Mouse (Mus musculus): ENCODE measurements around the gene Mgam.
"Not testable (repeated sequence)": the region's sequence is repeated elsewhere in the genome, so short reads cannot be mapped to it uniquely, and the experiment has no call there.

Mgam gene

DNA sequence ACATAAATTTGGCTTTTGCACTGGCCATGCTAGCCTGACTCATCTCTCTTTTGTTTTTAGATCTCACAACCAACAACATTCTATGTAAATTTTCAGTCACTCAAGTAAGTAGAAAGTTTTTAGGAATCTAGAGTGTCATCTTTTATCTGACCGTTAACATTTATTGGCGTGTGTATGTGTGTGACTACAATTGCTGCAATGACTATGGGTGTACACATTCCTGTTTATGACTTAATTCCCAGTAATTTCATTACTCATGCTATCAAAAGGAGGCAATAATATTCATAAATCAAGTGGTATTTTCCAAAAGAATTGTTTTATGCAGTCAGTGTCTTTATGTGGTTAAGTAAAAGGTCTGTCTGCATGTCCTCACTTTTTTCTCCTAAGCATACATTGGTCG is 110.9 kb downstream of the Mgam start:
- DNase-seq, result no peak

DNA sequence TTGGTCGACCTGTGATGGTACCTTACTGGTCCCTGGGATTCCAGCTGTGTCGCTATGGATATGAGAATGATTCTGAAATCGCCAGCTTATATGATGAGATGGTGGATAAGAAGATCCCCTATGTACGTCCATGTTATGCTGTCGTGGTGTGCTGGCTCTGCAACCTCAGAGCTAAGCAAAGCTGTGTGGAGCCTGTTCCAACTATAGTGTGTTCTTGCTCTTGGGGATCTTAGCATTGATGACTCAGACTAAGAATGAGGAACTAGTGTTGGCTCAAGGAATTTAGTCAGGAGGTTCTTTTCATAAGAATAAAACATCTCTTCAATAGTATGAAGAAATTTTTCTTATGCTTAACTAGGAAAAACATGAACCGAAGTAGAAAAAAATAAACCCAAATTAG is 120.4 kb downstream of the Mgam start:
- not testable (repeated sequence) for DNase-seq

DNA sequence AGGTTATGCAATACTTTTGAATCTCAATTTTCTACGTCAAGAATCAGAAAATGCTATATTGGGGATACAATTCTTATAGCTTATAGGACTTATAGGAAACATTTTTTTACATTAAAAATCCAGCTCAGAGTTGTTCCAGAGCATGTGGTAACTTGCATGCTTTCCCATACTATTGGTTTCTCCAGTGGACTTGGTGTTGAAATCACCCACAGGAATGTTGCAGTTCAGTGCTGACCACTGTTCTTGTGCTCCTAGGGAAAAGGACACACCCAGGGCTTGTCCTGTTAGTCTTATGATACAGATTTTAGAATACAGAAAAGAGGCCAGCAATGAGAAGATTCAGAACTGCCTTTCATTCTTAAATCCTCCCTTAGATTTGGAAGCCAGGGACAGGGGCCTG is 127.3 kb downstream of the Mgam start:
- DNase-seq, result no peak

DNA sequence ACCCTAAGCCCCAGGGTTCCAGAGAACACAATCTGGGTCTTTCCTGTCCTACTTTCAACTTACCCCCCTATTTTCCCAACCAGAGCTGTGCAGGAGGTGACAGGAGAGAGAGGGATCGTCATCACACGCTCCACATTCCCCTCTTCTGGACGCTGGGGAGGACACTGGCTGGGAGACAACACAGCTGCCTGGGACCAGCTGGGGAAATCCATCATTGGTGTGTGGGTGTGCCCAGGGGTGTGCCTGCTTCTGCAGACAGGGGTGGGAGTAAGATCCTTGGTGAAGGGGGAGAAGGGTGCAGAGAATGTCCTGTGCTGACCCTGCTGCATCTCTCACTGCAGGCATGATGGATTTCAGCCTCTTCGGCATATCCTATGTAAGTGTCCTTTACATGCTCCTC is 128.7 kb downstream of the Mgam start:
- not testable (repeated sequence) for DNase-seq

DNA sequence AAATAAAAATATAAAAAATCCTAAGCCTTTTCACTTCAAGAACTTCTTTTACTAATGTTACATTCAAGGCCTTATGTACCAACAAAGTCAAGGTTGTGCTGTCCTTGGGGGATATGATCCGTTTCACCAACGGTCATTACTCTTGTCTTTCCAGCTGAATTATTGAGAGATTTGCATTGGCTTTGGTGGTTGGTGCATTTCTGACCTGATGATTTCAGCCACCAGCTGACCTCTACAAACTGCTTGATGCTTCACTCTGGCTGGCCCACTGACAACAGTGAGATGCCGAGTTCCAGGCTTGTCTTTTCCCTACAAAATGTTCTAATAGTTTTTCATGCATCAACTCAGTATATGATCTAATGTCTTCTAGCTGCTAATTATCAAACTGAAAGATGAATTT is 146.0 kb downstream of the Mgam start:
- DNase-seq, result no peak

DNA sequence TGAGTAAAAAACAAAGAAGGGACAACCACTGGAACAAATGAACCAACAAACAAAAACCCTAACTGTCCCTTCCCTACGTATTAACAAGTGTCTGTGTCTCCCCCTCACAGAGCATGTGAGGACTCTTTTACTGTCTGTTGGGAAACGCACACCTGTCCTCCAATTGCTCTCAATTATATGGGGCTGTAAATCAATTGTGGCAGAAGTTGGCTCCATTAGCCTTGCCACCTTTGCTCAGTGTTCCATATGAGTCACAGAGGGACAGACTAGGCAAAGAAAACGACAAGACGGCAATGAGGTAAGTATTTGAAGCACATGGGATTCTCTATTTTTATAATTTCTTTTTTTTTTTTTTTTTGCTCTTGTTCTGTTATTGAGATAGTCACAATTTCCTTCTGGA is 149.8 kb downstream of the Mgam start:
- DNase-seq, result no peak

DNA sequence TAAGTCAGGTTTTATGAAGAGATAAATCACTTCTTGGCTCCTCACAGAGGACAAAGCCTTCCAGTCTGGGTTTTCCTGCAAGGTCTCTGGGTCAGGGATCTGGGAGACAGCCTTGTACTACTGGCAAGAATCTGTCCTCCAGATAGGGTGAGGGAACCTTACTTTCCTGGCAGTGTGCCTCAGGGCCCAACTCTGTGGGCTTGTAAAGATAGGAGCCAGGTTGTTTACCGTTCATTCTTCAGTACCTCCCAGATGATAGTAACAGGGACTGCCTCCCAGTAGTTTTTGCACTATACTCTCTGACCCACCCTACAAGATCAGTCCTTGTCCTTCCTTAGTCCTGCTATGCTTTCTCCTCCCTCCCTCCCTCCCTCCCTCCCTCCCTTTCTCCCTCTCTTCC is 155.0 kb downstream of the Mgam start:
- DNase-seq, result no peak

DNA sequence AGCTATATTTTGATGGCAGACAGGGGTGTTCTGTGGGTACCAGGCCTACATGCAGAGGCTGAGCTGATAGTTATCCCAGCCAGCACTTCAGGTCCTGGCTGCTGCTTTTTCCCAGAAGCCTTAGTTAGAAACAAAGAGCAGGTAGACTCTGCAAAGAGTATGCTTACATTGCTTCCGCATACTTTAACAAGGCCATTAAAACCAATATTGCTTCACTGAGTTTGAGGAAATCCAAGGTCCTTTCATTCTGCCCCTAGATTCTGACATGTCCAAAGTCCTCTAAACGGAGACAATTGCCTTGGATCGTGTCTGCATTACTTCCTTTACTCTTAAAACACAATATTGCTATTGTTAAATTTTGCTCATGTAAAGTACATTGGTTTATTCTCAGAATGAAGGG is 155.7 kb downstream of the Mgam start:
- no peak for DNase-seq

DNA sequence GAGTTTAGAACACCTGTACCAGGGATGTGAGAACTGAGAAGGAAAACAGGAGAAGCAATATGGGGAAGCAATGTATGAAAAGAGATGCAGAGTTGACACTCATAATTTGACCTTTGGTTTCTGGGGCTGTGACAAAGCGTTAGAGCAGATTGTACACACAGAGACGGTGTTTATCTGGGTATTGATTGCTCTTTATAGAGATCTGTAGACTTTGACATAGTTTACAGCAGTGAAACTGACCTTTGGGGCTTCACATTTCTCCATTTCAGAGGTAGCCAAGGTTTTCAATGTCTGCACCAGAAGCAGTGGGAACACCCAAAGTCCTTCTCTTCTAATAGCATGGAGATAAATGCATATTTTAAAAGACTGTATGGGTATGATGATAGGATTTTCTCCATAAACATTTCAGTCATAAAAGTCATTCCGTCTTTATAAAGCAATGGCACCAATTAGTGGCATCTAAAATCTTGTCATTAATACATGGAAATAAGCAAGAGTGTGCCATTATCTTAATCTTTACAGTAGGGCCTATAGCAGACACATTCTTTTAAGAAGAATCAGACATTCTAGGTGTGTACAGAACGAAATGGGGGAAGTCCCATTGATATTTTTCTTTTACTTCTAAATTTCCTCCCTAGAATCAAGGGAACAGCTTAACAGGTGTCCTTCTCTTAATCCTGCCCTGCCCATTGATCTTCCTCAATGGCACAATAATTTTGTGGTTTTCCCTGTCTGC is 166.6 kb downstream of the Mgam start:
- no peak for DNase-seq

DNA sequence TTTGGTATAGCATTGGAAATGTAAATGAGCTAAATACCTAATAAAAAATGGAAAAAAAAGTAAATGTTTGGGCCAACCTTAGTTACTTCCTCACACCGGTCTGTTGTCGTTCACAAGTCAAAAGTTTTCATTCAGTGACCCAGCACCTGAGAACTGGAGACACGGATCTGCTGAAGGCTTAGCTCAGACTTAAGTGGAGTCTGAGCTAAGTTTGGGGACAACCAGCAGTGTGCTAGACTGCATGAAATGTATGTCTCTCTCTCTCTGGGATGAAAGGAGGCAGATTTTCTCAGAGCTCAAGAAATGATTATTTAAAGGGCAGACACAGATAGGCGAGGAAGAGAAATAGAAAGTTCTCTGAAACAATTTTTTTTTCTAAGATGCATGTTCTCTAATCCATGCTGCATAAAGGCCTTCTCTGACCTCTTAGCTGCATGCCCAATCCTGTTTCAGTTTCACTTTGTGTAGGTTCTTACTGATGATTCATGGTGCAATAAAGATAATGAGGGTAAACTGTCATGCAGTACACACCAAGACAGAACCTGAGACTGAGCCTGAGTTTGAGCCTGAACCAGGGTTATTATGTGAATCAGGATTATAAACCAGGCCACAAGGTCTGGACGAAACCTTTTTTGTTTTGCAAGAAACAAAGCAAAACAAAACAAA is 189.7 kb downstream of the Mgam start:
- DNase-seq, result no peak
